Mouse (Mus musculus): ENCODE results near the gene Sez6l. TPM values are rescaled to one million over a fixed set of nuclear protein-coding genes. Genes with fewer than 3 reads are reported as not detected.
A peak's percentile ranks its signal among the peaks of the same experiment; 100 is the strongest.

Sez6l gene
- total RNA-seq, 2 experiments from 2014 or later: 0.42 to 0.72 TPM

DNA sequence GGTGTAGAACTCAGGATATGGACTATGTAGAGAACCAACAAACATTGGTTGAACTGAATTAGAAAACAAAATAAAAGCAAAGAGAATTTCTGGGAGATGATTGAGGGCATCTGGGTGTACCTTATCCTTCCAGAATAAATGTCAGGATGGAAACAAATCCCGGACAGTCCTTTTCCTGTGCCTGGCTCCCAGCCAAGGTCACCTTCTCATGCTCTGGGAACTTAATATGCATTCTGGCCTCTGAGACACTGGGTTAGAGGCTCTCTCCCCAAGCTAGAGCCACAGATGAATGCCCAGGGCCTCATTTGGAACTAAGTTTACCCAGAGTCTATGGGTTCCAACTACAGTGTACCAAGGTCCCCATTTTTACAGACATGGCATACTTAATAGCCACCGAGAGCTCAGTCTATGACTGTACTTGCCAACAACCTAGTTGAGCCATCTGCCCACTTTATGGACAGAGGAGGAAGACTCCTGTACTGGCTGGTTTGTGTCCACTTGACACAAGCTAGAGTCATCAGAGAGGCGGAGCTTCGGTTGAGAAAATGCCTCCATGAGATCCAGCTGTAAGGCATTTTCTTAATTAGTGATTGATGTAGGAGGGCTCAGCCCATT, 7.3 kb upstream of the Sez6l start:
- DNase-seq: no peak

DNA sequence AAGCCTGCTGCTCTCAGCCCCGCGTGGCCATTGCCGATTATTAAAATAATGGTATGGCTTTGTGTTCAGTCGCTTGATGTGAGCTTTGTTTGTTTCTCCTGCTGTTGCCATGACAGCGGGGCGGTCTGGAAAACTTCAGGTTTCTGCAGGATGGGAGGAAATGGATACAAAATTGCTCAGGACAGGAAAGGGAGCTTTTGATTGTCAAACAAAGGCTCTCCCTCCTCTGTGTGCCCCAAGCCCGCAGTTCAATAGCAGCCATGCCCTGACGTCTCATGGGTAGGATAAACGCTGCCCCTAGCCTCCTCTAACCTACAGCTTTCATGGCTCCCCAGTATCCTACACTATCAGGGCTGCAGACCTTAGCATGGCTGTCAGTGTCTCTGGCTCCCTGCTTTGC, 6.3 kb upstream of the Sez6l start:
- DNase-seq: no peak

DNA sequence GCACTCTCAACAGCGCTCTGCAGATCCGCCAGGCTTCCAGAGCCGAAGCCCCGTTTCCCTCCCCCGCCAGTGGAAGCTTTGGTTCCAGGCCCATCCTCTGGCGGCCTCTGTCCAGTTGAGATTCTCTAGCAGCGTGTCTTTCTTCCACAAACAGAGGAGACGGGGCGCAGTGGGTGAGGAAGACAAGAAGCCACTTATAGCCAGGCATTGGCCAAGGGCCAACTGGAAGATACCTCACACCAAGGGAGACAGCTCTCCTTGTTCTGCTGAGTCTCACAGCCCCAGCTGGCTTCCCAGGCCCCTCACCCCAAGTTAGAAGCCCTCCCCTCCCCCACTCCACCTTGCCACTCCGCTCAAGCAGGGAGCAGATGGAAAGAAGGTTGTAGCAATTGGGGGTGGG, 765 bp upstream of the Sez6l start:
- peak; percentile 18 for DNase-seq

DNA sequence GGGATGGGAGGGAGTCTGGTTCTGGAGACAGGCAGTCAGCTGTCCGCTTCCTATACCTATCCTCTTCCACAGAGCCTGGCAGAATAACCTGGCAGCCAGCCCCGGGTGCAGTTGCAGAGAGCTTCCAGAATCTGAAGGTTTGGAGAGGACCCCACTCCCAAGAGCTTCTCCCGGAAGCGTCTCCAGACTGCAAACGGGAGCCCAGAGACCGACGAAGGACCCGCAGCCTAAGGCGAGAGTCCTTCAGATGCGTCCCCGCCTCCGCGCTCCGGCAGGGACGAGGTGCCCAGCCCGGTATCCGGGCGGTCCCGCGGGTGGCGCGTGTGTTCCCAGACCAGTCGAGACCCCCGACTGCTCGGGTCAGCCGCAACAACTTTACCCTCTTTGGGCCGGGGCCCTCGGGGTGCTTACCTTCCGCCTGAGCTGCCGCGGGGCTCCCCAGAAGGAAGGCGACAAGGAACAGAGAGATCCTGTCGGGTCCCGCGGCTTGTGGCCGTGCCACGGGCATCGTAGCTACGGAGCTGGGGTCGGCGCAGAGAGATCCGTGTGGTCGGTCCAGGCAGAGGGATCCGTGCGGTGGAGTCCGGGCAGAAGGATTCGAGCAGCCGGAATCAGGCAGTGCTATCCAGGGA, 508 bp downstream of the Sez6l start:
- peak; percentile 11 for DNase-seq

DNA sequence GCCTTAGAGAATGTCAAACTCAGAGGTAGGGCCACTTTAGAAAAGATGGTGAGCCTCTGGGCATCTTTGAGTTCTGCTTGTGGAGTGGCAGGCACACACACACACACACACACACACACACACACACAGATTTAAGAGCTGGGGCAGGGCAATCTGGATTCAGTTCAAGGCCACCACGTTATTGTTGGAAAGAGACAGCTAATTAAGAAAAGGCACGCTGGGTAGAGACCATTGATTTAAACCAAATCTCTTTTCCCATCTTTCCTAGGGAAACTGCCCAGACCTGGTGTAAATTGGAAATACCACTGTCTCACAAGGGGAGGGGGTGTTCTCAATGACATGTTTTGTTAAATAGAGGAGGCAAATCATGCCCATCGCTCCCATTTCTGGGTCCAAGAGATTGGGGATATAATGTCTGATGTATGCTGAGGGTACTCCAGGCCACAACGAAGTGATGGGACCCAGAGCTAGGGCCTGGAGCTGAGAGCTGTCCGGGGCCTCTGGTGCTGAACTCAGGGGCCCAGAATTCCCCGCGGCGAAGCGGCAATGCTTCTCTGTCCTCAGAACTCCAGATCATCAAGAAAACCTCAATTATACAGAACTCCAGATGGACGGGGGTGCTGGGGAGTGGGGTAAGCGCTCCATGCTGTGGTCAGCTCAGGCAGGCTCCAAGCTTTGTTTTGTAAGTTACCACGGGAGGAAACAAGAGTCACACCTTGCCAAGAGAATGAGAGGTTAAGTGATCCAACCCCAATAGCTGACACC, 1.7 kb downstream of the Sez6l start:
- peak; percentile 25 for DNase-seq

DNA sequence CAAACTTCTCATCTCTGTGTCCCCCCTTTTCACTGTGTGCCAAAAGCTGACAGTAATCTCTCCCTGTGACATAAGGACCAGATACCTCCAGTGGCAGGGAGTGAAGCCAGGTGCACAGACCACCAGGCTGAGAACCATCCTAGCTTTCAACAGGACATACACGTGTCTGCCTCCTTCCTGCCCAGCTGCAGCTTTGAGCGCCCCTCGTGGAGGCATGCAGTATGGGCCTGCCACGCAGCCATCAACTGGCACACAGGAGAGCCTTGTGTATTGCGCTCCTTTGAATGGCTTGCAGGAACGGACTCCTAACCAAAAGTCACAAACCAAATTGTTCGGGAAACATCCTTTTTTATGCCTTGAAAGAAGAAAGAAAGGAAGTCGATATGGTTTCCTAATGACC, 3.1 kb downstream of the Sez6l start:
- peak; percentile 50 for DNase-seq

DNA sequence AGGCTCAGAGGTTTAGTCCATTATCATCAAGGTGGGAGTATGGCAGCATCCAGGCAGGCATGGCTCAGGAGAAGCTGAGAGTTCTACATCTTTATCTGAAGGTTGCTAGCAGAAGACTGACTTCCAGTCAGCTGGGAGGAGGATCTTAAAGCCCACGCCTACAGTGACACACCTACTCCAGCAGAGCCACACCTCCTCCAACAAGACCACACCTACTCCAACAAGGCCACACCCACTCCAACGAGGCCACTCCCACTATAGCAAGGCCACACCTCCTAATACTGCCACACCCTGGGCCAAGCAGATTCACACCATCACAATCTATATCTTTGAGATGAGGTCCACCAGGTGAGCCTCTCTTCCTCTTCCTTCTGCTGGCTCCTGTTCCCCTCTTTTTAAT, 4.8 kb downstream of the Sez6l start:
- no peak for DNase-seq

DNA sequence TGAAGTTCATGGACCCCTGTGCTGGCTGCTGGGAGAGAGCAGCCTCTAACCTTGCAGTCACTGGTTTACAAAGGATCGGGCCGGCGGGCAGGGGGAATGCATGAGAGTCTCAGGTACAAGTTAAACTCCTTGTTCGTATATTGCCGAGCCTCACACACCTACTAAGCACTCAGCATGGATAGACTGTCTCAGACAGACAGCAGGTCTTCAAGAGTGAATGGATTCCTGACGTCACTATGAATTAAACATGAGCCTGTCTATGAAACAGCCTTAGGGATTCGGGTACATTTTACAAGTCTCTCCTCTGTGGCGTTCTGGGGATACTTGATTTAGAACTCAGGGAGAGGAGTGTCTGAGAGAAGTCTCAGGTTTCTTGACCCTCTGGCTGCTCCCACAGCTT, 11.5 kb downstream of the Sez6l start:
- DNase-seq: no peak

DNA sequence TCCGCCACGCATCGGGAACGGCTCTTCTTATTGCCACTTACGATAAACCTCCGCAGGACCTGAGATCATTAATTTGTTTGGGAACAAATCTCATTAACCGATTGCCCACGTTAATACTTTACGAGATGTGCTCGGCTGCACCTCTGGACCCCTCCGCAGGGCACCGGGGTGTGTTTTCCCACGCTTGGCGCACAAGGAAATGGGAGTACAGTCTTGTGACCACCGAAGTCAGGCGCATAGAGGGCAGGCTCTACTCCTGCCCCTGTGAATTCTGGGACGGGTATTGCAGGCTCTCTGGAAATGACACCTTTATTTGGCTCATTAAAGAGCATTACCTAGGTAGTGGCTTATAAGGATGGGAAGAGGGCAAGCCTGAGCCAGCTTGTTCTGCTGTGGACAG, 11.9 kb downstream of the Sez6l start:
- no peak for DNase-seq

DNA sequence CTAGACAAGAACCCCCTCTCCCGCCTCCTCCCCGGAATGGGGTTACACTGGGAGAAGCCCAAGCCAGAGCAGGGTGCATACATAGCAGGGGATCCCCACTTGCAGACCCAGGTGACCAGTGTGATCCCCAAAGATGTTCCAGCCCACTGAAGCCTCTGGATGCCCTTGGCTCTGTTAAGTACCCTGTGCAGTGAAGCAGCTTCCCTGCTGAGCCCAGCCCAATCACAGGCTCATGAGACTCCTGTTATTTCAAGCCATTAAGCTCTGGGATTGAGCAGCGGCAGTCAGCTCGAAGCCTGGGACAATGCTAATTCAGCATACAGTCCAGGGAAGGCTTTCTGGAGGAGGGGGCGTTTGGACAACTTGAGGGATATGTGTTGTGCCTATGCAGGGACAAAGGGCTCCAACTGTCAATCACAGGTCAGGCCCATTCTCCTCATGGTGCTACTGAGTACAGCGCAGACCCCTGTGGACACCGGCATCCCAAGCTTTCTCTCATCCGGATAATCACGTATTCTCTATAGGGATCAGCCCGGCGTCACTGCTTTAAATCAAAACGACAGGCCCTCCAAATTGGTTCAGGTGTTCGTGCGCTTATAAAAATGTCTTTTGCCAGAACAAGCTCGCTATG, 16.0 kb downstream of the Sez6l start:
- no peak for DNase-seq

DNA sequence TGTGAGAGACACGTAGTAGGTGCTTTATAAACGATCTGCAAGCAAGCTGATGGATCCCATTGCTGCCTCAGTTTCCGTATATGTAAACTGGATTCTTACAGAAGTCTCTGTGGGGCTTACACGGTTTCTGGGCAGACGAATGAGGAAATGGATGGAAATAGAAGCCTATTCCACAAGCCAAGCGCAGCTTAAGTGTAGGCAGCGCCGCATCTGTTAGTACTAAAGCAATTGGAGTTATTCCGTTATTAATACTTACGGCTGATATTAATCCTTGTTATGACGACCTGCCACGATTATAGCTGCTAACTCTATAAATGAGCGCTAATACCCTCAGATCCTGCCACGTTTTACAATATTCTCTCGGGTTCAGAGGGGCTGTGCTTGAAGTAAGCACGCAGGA, 16.8 kb downstream of the Sez6l start:
- no peak for DNase-seq

DNA sequence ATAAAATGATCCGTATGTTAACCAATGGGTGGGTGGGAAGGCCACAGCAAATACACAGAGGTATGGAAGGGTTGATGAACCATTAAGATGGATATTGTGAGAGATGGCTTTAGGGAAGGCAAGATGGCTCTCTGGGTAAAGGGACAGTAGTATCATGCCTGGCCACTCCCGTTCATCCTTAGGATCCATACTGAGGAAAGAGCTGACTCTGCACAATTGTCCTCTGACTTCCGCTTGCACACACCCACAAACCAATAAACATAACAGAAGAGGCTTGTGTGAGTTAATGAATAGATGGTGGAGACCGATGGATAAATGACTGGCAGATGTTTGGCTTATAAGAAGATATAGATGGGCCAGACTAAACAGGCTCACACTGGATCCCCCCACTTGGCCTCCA, 19.6 kb downstream of the Sez6l start:
- DNase-seq: no peak

DNA sequence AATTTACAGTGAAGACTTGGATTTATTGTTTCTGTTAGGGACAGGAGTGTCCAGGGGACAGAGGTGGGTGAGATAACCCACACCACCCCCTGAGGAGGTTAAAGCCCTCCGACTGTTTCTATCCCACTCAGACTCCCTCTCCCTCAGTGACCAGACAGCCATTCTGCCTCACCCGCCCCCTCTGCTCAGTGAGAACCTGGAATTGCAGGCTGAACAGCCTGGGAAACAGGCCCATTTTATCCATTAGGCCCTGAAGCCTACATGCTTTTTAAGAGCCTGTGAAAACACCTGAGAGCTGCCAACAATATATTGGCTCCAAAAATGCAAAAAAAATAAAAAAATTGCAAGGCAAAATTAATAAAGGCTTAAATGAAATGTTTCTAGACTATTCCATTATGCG, 20.3 kb downstream of the Sez6l start:
- DNase-seq: no peak

DNA sequence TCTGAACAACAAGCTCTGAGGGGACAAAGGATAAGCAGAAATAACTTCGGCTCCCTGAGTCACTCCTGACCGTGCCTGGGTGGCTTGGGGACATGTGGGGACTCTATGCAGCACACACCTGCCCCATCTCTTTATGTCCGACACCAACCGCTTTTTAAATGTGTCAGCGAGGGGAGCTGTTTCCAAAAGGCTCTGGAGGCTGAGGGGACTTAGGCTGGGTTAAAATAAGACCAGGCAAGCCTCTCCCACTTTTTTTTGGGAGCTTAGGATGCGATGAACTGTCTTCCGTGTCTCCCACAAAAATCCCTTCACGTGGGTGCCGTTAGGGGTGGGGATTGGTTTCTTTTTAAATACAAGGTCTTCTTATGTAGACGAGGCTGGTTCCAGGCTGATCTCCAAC, 22.5 kb downstream of the Sez6l start:
- DNase-seq: no peak

DNA sequence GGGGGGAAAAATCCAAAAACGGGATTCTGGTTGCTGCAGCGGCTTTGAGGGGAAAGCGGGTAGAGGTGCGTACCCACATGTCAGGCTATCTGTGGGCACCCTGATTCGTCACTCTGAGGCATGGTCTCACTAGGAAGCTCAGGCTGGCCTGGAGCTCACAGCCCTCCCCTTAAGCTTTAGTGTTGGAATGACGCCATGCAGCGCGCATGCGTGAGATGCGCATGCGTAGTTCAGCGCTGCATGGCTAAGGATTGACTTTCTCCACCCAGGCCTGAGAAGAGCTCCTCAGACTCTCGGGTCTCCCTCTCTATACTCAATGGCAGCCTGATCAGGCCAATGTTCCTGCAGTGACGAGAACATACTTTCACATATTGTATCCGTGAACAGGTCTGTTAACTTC, 24.2 kb downstream of the Sez6l start:
- no peak for DNase-seq

DNA sequence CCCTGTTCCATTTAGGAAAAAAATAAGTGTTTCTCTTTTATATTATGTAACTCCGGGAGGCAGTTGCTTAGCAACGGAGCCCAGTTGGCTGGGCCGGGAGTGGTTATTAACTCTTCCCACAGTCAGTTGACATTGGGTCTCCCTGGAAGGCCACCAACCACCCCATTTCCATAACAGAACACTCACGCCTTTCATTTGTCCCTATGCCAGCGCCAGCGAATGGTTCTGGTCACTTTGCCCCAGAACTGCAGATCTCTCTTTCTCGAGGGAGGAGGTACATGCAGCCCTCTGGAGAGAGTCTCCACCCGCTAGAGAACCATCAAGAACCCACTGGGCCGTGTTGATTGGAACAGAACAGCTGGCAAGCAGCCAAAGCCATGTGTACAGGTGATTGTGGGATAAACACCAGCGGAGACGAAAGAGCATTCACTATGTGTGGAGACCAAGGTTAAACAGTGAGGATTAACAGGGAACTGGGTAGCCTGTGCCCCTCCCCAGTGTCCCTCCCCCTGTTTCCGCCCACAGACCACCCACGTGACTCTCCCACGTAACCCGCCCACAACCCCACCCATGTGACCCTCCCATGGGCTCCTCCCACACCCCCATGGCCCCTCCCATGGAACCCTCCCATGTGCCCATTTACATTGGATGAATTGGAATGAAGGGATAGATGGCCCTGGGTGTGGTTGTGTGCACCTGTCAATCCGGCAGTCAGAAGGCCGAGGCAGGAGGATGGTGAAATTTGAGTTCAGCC, 24.8 kb downstream of the Sez6l start:
- no peak for DNase-seq

DNA sequence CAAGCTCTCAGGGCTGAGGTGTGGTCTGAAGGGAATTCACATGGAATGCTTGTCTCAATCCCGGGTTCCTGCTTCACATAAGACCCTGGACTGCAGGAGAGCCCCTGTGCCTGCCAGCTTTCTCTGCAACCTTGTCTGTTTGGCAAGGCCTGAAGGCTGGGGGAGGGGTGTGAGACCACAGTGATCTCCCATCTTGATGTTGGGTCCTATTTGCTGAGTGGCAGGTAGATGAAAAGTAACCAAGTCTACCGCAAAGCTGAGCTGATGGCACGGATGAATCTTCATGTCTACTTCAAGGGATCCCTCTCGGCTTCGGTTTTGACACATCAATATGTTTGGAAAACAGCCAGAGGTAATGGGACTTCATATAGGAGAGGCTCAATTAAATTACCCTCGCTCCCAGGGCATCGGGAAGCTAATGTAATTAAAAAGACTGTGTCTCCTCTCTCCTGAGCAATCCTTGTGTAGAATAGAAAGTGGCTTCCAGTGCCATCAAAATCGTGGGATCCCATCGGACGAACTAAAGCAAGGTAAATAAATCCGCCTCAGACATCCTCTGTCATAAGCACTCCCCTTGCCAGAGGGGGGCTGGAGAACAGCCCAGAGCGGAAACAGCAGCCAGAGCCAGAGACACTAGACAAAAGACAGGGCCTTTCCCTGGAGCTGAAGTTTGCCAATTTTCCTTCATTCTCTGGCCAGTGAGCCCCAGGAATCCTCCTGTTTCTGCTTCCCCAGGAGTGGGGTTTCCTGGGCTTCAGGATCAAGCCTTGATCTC, 28.0 kb downstream of the Sez6l start:
- DNase-seq: peak; percentile 36

DNA sequence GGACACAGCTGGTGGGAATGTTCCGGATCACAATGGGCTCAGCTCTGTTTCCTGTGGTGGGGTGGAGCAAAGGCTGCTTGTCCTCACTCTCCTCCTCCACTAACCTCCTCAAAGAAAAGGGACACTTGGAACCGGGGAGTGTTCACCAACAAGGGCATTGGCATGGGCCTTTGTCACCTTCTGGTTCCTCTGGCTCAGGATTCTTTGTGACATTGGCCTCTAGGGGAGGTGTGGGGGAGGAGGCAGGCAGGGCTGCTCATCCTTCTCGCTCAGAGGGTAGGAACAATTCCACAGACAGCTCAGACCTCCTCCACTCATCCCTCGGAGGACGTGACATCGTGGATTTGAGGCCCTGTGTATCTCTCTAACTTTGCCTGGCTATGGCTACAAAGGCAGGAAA, 30.2 kb downstream of the Sez6l start:
- no peak for DNase-seq

DNA sequence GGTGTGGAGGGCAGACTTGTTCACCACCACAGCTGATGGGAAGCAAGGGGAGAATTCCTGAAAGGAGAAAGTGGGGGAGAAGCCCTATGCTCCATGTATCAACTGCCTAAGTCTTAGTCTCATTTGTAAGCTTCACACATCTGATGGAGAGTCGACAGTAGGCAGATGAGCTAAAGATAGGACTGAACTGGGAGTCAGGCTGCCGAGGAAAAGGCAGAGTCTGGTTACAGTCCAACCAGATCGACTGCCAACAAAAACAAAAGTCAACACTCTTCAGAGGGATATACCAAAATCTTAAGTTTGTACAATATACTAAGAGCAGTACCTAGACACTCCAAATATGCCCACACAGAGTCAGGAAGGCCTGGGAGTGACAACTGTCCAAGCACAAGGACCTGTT, 38.7 kb downstream of the Sez6l start:
- no peak for DNase-seq

DNA sequence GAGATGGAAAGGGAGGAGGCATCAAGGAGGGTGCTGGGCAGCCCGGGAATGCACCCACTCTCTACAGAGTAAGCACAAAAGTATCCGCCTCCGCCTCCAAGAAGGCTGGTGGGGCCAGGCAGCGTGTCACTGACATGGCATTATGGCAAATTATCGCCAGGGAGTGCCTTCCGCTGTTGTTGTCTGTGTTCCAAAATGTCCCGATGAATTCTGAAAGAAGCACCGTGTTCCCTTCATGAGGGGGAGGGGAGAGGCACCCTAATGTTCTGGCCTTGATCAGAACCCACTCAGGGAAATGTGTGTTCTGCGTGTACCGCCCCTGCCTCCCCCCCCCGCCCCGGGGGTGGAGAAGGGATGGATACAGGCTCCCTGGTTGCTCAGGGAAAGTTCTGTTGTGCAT, 41.1 kb downstream of the Sez6l start:
- no peak for DNase-seq

DNA sequence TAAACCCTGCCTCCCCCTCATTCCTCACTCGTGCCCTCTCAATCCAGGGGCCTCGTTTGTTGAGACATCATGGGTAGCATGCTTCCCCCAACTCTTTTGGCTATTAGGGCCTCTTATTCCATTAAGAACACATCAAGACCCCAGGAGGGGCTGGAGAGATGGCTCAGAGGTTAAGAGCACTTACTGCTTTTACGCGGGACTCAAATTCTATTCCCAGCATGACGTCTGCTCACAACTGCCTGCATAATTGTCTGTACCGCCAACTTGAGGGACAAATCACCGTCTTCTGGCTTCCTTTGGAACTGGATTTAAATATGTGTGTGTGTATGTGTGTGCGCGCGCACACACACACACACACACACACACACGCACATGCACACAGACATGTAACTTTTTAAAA, 42.8 kb downstream of the Sez6l start:
- DNase-seq: no peak

Measured in gastrocnemius, postnatal 10 days (tissue).